8 mouse cellular contexts compared by ENCODE assay signal in genomic region chr1:93803556-93804507, GRCm38 (mm10). TPM values are rescaled to one million over a fixed set of nuclear protein-coding genes. Genes with fewer than 3 reads are reported as not detected.
DNase-seq lines count a peak whose midpoint lies in the region; ATAC-seq and TF ChIP-seq lines count a peak whose summit lies in the region.

Gene Ing5 (plus strand): TSS chr1:93803965.

- H3K27ac ChIP-seq in heart, embryonic 12.5 days (ENCODE audit: poor library complexity, severe bottlenecking): peak within 1 kb of the TSS; percentile 97
- peak within 1 kb of the TSS; percentile 97 for H3K27ac ChIP-seq in kidney, postnatal 0 days
- H3K27ac ChIP-seq in liver, embryonic 11.5 days (ENCODE audit: low read depth, low read length): peak within 1 kb of the TSS; percentile 95
- peak within 1 kb of the TSS; percentile 98 for H3K27ac ChIP-seq in stomach, embryonic 14.5 days (ENCODE audit: low read length)

- H3K27me3 ChIP-seq in heart, embryonic 12.5 days (replicated peaks): no peaks in the 10 kb centered on the region
- H3K27me3 ChIP-seq in kidney, postnatal 0 days (ENCODE audit: insufficient read depth, low read length): no peaks in the 10 kb centered on the region
- H3K27me3 ChIP-seq in liver, embryonic 11.5 days (replicated peaks; ENCODE audit: control insufficient read depth, insufficient read depth, low read length): no peaks in the 10 kb centered on the region
- H3K27me3 ChIP-seq in stomach, embryonic 14.5 days (ENCODE audit: control insufficient read depth, insufficient read depth, low read length): no peaks in the 10 kb centered on the region

- H3K9ac ChIP-seq in heart, embryonic 12.5 days: peak within 1 kb of the TSS; percentile 85
- peak within 1 kb of the TSS; percentile 87 for H3K9ac ChIP-seq in kidney, postnatal 0 days (ENCODE audit: low read depth, low read length)
- H3K9ac ChIP-seq in liver, embryonic 11.5 days (ENCODE audit: low read depth, low read length): peak within 1 kb of the TSS; percentile 84
- peak within 1 kb of the TSS; percentile 74 for H3K9ac ChIP-seq in stomach, embryonic 14.5 days (replicated peaks; ENCODE audit: low read depth, low read length)

- peak within 1 kb of the TSS; percentile 73 for H3K4me3 ChIP-seq in heart, embryonic 12.5 days
- H3K4me3 ChIP-seq in kidney, postnatal 0 days (replicated peaks; ENCODE audit: low read depth, low read length): peak within 1 kb of the TSS; percentile 87
- H3K4me3 ChIP-seq in liver, embryonic 11.5 days (ENCODE audit: low read depth, low read length): peak within 1 kb of the TSS; percentile 70
- H3K4me3 ChIP-seq in stomach, embryonic 14.5 days (ENCODE audit: low read depth, low read length): peak within 1 kb of the TSS; percentile 69

- H3K4me2 ChIP-seq in heart, embryonic 12.5 days: peak within 1 kb of the TSS; percentile 84
- peak within 1 kb of the TSS; percentile 69 for H3K4me2 ChIP-seq in kidney, postnatal 0 days (ENCODE audit: low read length)
- H3K4me2 ChIP-seq in liver, embryonic 11.5 days: peak within 1 kb of the TSS; percentile 77
- peak within 1 kb of the TSS; percentile 77 for H3K4me2 ChIP-seq in stomach, embryonic 14.5 days (replicated peaks; ENCODE audit: low read depth, low read length)

- peaks cover 43% of the 10 kb centered on the region for H3K36me3 ChIP-seq in heart, embryonic 12.5 days
- H3K36me3 ChIP-seq in kidney, postnatal 0 days (ENCODE audit: insufficient read depth, low read length): 0 out of 2 replicates have a peak, but pooled peaks cover 8% of the 10 kb centered on the region
- H3K36me3 ChIP-seq in liver, embryonic 11.5 days (ENCODE audit: control insufficient read depth, insufficient read depth, low read length): peaks cover 30% of the 10 kb centered on the region
- peaks cover 33% of the 10 kb centered on the region for H3K36me3 ChIP-seq in stomach, embryonic 14.5 days (ENCODE audit: control insufficient read depth, insufficient read depth, low read length)

- H3K9me3 ChIP-seq in heart, embryonic 12.5 days (replicated peaks): no peaks in the 10 kb centered on the region
- no peaks in the 10 kb centered on the region for H3K9me3 ChIP-seq in kidney, postnatal 0 days (replicated peaks; ENCODE audit: low read length)
- no peaks in the 10 kb centered on the region for H3K9me3 ChIP-seq in liver, embryonic 11.5 days (ENCODE audit: control insufficient read depth, low read length)
- H3K9me3 ChIP-seq in stomach, embryonic 14.5 days (ENCODE audit: control insufficient read depth, low read depth, low read length): no peaks in the 10 kb centered on the region

- peaks cover 32% of the 10 kb centered on the region for H3K4me1 ChIP-seq in heart, embryonic 12.5 days (replicated peaks)
- H3K4me1 ChIP-seq in kidney, postnatal 0 days (replicated peaks; ENCODE audit: insufficient read depth, low read length): peaks cover 9% of the 10 kb centered on the region
- H3K4me1 ChIP-seq in liver, embryonic 11.5 days (replicated peaks; ENCODE audit: control insufficient read depth, insufficient read depth, low read length): peaks cover 37% of the 10 kb centered on the region
- H3K4me1 ChIP-seq in stomach, embryonic 14.5 days (ENCODE audit: control insufficient read depth, insufficient read depth, low read length): peaks cover 27% of the 10 kb centered on the region; the same call in 1 of the 2 replicates

- WGBS in heart, embryonic 12.5 days: under 1% methylated on average over 87 of the region's 94 CpGs
- under 1% methylated on average over 78 of the region's 94 CpGs for WGBS in kidney, postnatal 0 days
- under 1% methylated on average over 88 of the region's 94 CpGs for WGBS in liver, embryonic 11.5 days
- WGBS in stomach, embryonic 14.5 days: under 1% methylated on average over 94 of the region's 94 CpGs

- peak; percentile 72 for ATAC-seq in erythroblast, adult 5-6 weeks (replicated peaks; ENCODE audit: low FRiP score, poor library complexity, severe bottlenecking)
- ATAC-seq in heart, embryonic 12.5 days (ENCODE audit: insufficient number of reproducible peaks, low FRiP score): peak; percentile 96
- ATAC-seq in kidney, postnatal 0 days (replicated peaks; ENCODE audit: low FRiP score, low read depth): peak; percentile 94
- peak; percentile 90 for ATAC-seq in liver, embryonic 11.5 days (replicated peaks; ENCODE audit: low FRiP score)
- ATAC-seq in stomach, embryonic 14.5 days (ENCODE audit: insufficient number of reproducible peaks, insufficient read depth, low FRiP score, low read depth): peak; percentile 94

- DNase-seq in B cell, adult 2 months: peak; percentile 100
- peak; percentile 99 for DNase-seq in brain, adult 2 months (ENCODE audit: low read depth, low spot score)
- DNase-seq in kidney, postnatal 0 days (ENCODE audit: low spot score): peak; percentile 98
- DNase-seq in liver, embryonic 11.5 days (ENCODE audit: low spot score): peak; percentile 99
- DNase-seq in naive thymus-derived CD4-positive, alpha-beta T cell, adult 2 months (ENCODE audit: low read depth): peak; percentile 100

- peak; percentile 97 for TF ChIP-seq CTCF in kidney, postnatal 0 days (IDR thresholded peaks at IDR 0.05; ENCODE audit: low read depth)

RNA-seq across cellular contexts. Expression of gene Ing5, which starts in this region (rescaled TPM):
- 2.9 and 4.4 TPM in 2 replicates for total RNA-seq in erythroblast, adult 5-6 weeks (2015; ENCODE audit: low replicate concordance)
- total RNA-seq in erythroblast, adult 5-6 weeks (2017; ENCODE audit: low replicate concordance): 7.5 and 11.7 TPM in 2 replicates
- 16.6 and 16.9 TPM in 2 replicates for polyA plus RNA-seq in heart, embryonic 12.5 days (2016; fragmentation: Nextera tagmentation; extraction: Ambion mirVana)
- 9.6 and 11.4 TPM in 2 replicates for polyA plus RNA-seq in kidney, postnatal 0 days (2015; fragmentation: Nextera tagmentation; extraction: Ambion mirVana)
- polyA plus RNA-seq in liver, embryonic 11.5 days (2014; fragmentation: Nextera tagmentation; extraction: Ambion mirVana): 23.1 and 24.2 TPM in 2 replicates
- polyA plus RNA-seq in stomach, embryonic 14.5 days (2014; fragmentation: Nextera tagmentation; extraction: Ambion mirVana): 19.4 and 21.7 TPM in 2 replicates

Comparison
In these comparisons a context has a peak if more than half of its experiments do, and no peak if none do; other contexts are left out.
1. Peak in every context shown above with its lines: DNase-seq, ATAC-seq, H3K4me3 ChIP-seq and H3K27ac ChIP-seq.